Mouse (Mus musculus) testis, adult 2 months (tissue): Measurements from ENCODE around the gene Kcna1. TPM values are rescaled to one million over a fixed set of nuclear protein-coding genes. Genes with fewer than 3 reads are reported as not detected.
A peak's percentile ranks its signal among the peaks of the same experiment; 100 is the strongest.

ENCODE experiments used
- H3K27ac ChIP-seq: fragments of 200-500 bp; 2 replicates; pipeline ENCODE4 v1.5.1; 2012; ENCODE audit warnings: low read depth, low read length; ENCODE audit not compliant: control insufficient read depth, insufficient read depth
- H3K27me3 ChIP-seq: fragments of 200-500 bp; 2 replicates; pipeline ENCODE4 v1.6.1; 2012; ENCODE audit warnings: mild to moderate bottlenecking, low read length, moderate library complexity; ENCODE audit not compliant: control insufficient read depth, insufficient read depth
- H3K36me3 ChIP-seq: fragments of 200-500 bp; 2 replicates; pipeline ENCODE4 v1.6.1; 2012; ENCODE audit warnings: mild to moderate bottlenecking, low read length; ENCODE audit not compliant: control insufficient read depth, insufficient read depth
- H3K4me1 ChIP-seq: fragments of 200-500 bp; 2 replicates; pipeline ENCODE4 v1.6.1; 2012; ENCODE audit warnings: low read length; ENCODE audit not compliant: control insufficient read depth, insufficient read depth
- H3K4me3 ChIP-seq: fragments of 200-500 bp; 2 replicates; pipeline ENCODE4 v1.5.1; 2012; ENCODE audit warnings: low read depth, mild to moderate bottlenecking, low read length, moderate library complexity, mixed read lengths; ENCODE audit not compliant: control insufficient read depth
- CTCF ChIP-seq: fragments of 200-500 bp; IDR thresholded peaks from 2 replicates; pipeline ENCODE4 v1.5.1; 2012; ENCODE audit warnings: low read depth, mild to moderate bottlenecking, inconsistent platforms, low read length, moderate library complexity; ENCODE audit not compliant: control insufficient read depth, insufficient read depth, insufficient replicate concordance
- POLR2A ChIP-seq: fragments of 200-500 bp; IDR thresholded peaks from 2 replicates; pipeline ENCODE4 v1.6.1; 2012; ENCODE audit warnings: low read depth, mild to moderate bottlenecking, inconsistent platforms, low read length, moderate library complexity; ENCODE audit not compliant: control insufficient read depth
- polyA plus RNA-seq: library from polyadenylated mRNA; depleted of rRNA; stranded (reverse); fragments of >200 nt; gene quantifications from 2 replicates; pipeline ENCODE4 v1.2.3, GENCODE M21; 2012; rRNA removed

The Kcna1 gene
- 0.19 and 0.22 TPM in 2 replicates for polyA plus RNA-seq

DNA sequence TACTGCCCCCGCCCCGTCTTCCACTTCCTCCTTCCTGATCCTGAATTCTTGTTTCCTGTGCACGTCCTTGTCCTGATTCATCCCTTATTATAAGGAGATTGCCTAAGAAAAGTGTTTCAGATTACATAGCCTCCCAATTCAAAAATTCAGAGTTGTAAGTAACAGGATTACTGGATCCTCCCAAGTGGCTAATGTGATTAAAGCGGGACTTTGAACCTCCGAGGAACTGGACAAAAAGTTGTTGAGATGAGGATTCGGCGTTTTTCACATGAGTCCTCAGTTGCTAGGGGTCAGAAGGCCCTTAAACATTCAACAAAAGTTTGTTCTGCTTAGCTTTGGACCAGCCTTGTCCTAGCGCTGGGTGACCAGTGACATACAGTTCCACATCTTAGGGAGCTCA lies at the start of gene Kcna1:
Gene Kcna1, minus strand, starts transcription at position 4 of the 400 bp plus-strand sequence.
- H3K36me3 ChIP-seq = no peaks in the 10 kb centered on the region
- H3K27ac ChIP-seq = no peak within 1 kb of the TSS
- TF ChIP-seq CTCF (no peak), POLR2A (no peak)
- H3K4me1 ChIP-seq = peaks cover 19% of the 10 kb centered on the region
- no peaks in the 10 kb centered on the region for H3K27me3 ChIP-seq
- H3K4me3 ChIP-seq = no peak within 1 kb of the TSS; the same call in 1 of the 2 replicates

- no peaks in the 10 kb centered on the region for H3K27me3 ChIP-seq
- H3K4me3 ChIP-seq = no peak overlapping the region
- H3K4me1 ChIP-seq = peaks cover 5% of the 10 kb centered on the region; the same call in 1 of the 2 replicates
- H3K27ac ChIP-seq = no peak overlapping the region
- H3K36me3 ChIP-seq = no peaks in the 10 kb centered on the region
- TF ChIP-seq CTCF = no peak
- no peak for TF ChIP-seq POLR2A
These were observed 40.9 kb upstream of the Kcna1 start for GRCm38 (mm10) chr6:126687120-126687519.

DNA sequence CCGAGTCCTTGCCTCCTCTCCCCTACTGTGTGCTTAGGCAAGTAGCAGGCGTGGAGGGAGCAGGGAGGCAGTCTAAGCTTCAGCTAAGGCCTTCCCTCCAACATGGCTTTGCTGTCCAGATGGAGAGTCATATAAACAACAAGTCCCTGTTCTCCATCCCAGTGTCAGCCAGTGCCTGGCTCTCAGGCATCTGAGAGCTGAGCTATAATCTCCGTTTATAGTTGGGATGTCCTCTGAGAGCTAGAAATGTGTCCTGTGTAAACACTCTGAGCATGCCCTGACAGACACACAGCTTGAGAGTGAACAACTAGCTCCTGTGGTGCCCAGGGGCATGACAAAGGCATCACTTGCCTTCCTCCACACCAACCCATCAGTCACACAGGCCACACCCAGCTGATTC lies 39.0 kb upstream of the Kcna1 start:
- H3K4me3 ChIP-seq = no peak overlapping the region
- H3K27ac ChIP-seq = peak overlapping the region; percentile 40
- no peaks in the 10 kb centered on the region for H3K27me3 ChIP-seq
- H3K4me1 ChIP-seq = peaks cover 5% of the 10 kb centered on the region; the same call in 1 of the 2 replicates
- TF ChIP-seq CTCF = no peak
- no peak for TF ChIP-seq POLR2A
- H3K36me3 ChIP-seq = no peaks in the 10 kb centered on the region

DNA sequence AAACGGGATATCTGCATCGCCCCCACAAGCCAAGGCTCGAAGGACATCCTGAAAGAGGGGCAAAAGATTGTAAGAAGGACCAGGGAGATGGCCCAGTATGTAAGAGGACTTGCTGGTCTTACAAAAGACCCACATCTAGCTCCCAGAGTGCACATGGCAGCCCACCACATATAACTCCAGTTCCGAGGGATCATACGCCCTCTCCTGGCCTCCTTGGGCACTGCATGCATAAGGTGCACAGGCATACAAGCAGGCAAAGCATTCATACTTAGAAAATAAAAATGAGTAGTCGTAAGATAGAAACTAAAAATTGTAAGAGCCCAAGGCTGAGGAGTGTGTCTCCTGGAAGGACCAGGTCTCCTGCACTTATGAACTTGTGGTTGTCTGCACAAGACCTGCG lies 32.8 kb upstream of the Kcna1 start:
- H3K27ac ChIP-seq = no peak overlapping the region
- no peaks in the 10 kb centered on the region for H3K36me3 ChIP-seq
- no peaks in the 10 kb centered on the region for H3K4me1 ChIP-seq
- no peaks in the 10 kb centered on the region for H3K27me3 ChIP-seq
- H3K4me3 ChIP-seq = no peak overlapping the region
- peak; percentile 78; the same call in 1 of the 2 replicates for TF ChIP-seq CTCF
- TF ChIP-seq POLR2A = no peak

DNA sequence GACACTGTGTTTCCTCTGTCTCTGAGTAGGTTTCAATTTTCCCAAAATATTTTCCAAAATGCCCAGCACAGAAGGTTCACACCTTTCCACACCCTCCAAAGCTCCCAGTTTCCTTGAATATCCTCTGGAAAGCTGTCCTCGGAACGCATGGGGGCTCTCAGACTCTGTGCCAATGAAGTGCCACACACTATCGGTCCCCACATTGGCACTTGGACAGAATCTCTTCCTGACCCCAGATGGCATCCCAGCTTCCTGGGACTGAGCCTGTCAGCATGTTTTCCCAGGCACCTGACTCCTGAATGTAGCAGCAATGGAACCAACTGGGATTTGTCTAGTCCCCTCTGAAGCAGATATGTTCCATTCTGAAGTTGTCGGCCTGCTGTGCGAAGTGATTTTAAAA lies 20.8 kb upstream of the Kcna1 start:
- Histone ChIP-seq H3K36me3 (no peaks in the 10 kb centered on the region), H3K4me1 (no peaks in the 10 kb centered on the region), H3K27ac (no peak overlapping the region), H3K27me3 (no peaks in the 10 kb centered on the region), H3K4me3 (no peak overlapping the region)
- TF ChIP-seq POLR2A = no peak
- TF ChIP-seq CTCF = no peak

- TF ChIP-seq CTCF = no peak
- no peak for TF ChIP-seq POLR2A
- Histone ChIP-seq H3K4me3 (no peak overlapping the region), H3K27me3 (no peaks in the 10 kb centered on the region), H3K27ac (no peak overlapping the region), H3K36me3 (no peaks in the 10 kb centered on the region), H3K4me1 (no peaks in the 10 kb centered on the region)
These were observed 19.9 kb upstream of the Kcna1 start for GRCm38 (mm10) chr6:126666091-126666490.

DNA sequence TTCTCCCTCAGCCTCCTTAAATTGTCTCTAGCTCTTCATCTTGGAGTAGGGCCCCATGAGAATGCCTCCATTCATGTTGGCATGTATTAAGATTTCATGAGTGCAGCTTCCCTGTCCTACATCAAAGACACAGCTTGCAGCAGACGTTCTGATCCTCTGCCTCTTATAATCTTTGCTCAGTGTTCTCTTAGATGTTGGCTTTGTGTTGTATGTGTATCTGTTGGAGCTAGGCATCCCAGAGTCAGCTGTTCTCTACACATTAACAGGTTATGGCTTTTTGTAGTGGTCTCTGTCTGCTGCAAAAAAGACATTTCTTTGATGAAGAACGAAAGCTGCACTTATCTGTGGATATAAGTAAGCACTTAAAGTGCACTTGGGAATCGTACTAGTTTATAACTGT lies 18.4 kb upstream of the Kcna1 start:
- no peak overlapping the region for H3K4me3 ChIP-seq
- TF ChIP-seq POLR2A (no peak), CTCF (no peak)
- H3K4me1 ChIP-seq = no peaks in the 10 kb centered on the region

DNA sequence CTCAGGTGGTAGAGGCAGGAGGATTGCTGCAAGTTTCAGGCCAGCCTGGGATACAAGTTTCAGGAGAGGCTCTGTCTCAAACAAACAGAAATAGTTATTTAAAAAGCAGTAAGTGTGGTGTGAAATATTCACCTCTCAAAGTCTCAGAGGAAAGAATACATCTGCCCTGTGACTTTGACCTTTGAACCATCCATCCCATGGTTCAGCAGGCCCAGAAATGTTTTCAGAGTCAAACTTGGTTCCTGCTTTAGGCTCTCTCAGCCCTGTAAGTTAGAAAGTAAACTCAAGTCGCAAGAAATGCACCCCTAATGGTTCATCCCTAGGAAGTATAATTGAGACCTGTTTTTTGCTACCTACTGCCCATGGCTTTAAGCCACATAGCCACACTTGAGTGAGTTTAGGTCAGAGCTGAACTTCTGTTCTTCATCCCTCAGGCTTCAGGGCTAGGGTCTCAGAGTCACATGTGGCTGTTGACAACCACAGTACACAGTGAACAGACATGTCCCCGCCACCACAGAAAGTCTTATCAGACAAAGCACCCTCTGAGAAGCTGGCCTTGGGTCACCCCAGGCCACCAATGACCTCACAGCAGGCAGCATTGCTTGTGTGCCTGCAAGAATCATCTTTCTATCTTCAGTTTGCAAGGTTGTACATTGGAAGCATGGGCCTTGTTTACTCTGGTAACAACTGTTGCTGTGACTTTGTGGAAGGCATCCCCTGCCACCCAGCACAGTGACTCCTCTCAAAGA lies 11.6 kb upstream of the Kcna1 start:
- Histone ChIP-seq H3K36me3 (no peaks in the 10 kb centered on the region), H3K27ac (no peak overlapping the region), H3K4me3 (no peak overlapping the region), H3K4me1 (no peaks in the 10 kb centered on the region), H3K27me3 (no peaks in the 10 kb centered on the region)
- no peak for TF ChIP-seq POLR2A
- TF ChIP-seq CTCF = no peak

More for the DNA sequence above, 18.4 kb upstream of the Kcna1 start:
- Histone ChIP-seq H3K27me3 (no peaks in the 10 kb centered on the region), H3K27ac (no peak overlapping the region), H3K36me3 (no peaks in the 10 kb centered on the region)
